Mouse (Mus musculus) hindbrain, embryonic 14.5 days (tissue): Measurements from ENCODE around the gene Plxdc1. TPM values are rescaled to one million over a fixed set of nuclear protein-coding genes. Genes with fewer than 3 reads are reported as not detected.
"Not testable (repeated sequence)": the region's sequence is repeated elsewhere in the genome, so short reads cannot be mapped to it uniquely, and the experiment has no call there.

Experiments
- ATAC-seq: fragments of 200-750 bp; cut with Nextera tagmentation; 2 replicates; pipeline ENCODE4 v1.8.0; 2017; ENCODE audit warnings: moderate number of reproducible peaks, mild to moderate bottlenecking, moderate TSS enrichment, moderate library complexity; ENCODE audit not compliant: low FRiP score
- DNase-seq: peaks from one replicate; pipeline ENCODE4 v3.0.0-alpha.2; 2015; ENCODE audit warnings: low spot score
- H3K27ac ChIP-seq: fragments of 300-500 bp; sonication (generic); 2 replicates; pipeline ENCODE4 v1.5.1; 2014; ENCODE audit warnings: mild to moderate bottlenecking, moderate library complexity
- H3K27me3 ChIP-seq: fragments of 300-500 bp; sonication (generic); 2 replicates; pipeline ENCODE4 v1.6.1; 2014; ENCODE audit warnings: mild to moderate bottlenecking, low read length, mixed read lengths; ENCODE audit not compliant: control insufficient read depth, insufficient read depth
- H3K36me3 ChIP-seq: fragments of 300-500 bp; sonication (generic); replicated peaks from 2 replicates; pipeline ENCODE4 v1.6.1; 2014; ENCODE audit not compliant: control insufficient read depth, insufficient read depth
- H3K4me1 ChIP-seq: fragments of 300-500 bp; sonication (generic); replicated peaks from 2 replicates; pipeline ENCODE4 v1.6.1; 2014; ENCODE audit warnings: antibody characterized with exemption, low read length, mixed read lengths; ENCODE audit not compliant: control insufficient read depth, insufficient read depth
- H3K4me2 ChIP-seq: fragments of 300-500 bp; sonication (generic); replicated peaks from 2 replicates; pipeline ENCODE4 v1.6.1; 2014; ENCODE audit warnings: mild to moderate bottlenecking, moderate library complexity
- H3K4me3 ChIP-seq: fragments of 300-500 bp; sonication (generic); replicated peaks from 2 replicates; pipeline ENCODE4 v1.5.1; 2014; ENCODE audit warnings: mild to moderate bottlenecking, low read length
- H3K9ac ChIP-seq: fragments of 300-500 bp; sonication (generic); 2 replicates; pipeline ENCODE4 v1.6.1; 2014
- H3K9me3 ChIP-seq: fragments of 300-500 bp; sonication (generic); 2 replicates; pipeline ENCODE4 v1.6.1; 2016; ENCODE audit warnings: low read length; ENCODE audit not compliant: control insufficient read depth
- WGBS: fragments of 180-500 bp; shearing (Covaris S2); extraction: QIAGEN DNeasy Blood & Tissue Kit; methylation state at CpG from one replicate; pipeline ENCODE4 v1.1.7; 2014; 5-methylcytosine and 5-hydroxymethylcytosine counted together
- polyA plus RNA-seq: library from polyadenylated mRNA; unstranded; fragments of >200 nt; fragmentation: Nextera tagmentation; extraction: Ambion mirVana; gene quantifications from 2 replicates; pipeline ENCODE4 v1.2.1, GENCODE M21; 2014

The Plxdc1 gene
- polyA plus RNA-seq, 1 experiment from 2014 or later: 0.90 TPM

- ATAC-seq: no peak
- 14% methylated on average over 7 of the region's 7 CpGs for WGBS
Measured at GRCm38 (mm10) chr11:97947426-97947825, 38.8 kb downstream of the Plxdc1 start.

DNA sequence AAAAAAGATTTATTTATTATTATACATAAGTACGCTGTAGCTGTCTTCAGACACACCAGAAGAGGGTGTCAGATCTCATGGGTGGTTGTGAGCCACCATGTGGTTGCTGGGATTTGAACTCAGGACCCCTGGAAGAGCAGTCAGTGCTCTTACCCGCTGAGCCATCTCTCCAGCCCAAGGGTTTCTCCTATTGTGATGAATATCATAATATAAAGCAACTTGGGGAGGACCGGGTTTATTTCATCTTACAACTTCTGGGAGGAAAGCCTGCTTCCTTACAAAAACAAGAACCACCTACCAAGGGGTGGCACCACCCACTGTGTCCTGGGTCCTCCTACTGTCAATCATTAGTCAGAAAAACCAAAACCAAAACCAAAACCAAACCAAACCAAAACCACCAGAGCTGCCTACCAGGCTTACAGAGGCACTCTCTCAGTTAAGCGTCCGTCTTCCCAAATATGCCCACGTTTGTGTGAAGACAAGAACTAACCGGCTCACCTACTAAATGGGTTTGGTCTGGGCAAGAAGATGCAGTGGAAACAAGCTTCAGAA lies 40.4 kb downstream of the Plxdc1 start:
- WGBS: 93% methylated on average over 7 of the region's 7 CpGs
- not testable (repeated sequence) for H3K27ac ChIP-seq, H3K36me3 ChIP-seq, DNase-seq, H3K4me3 ChIP-seq, H3K4me2 ChIP-seq, H3K9me3 ChIP-seq, H3K27me3 ChIP-seq, ATAC-seq, H3K9ac ChIP-seq
- peaks cover 12% of the 10 kb centered on the region for H3K4me1 ChIP-seq

More at GRCm38 (mm10) chr11:97947426-97947825, 38.8 kb downstream of the Plxdc1 start:
- DNase-seq: peak; percentile 61
- Histone ChIP-seq H3K9me3 (no peaks in the 10 kb centered on the region), H3K4me1 (peaks cover 12% of the 10 kb centered on the region), H3K9ac (no peak overlapping the region), H3K4me3 (no peak overlapping the region), H3K27me3 (no peaks in the 10 kb centered on the region), H3K27ac (no peak overlapping the region), H3K4me2 (no peak overlapping the region), H3K36me3 (no peaks in the 10 kb centered on the region)

- Histone ChIP-seq H3K27ac (no peak overlapping the region), H3K9ac (no peak overlapping the region), H3K4me2 (no peak overlapping the region), H3K27me3 (no peaks in the 10 kb centered on the region), H3K9me3 (no peaks in the 10 kb centered on the region), H3K4me1 (peaks cover 7% of the 10 kb centered on the region), H3K36me3 (no peaks in the 10 kb centered on the region), H3K4me3 (no peak overlapping the region)
- ATAC-seq (no peak), DNase-seq (no peak)
- 90% methylated on average over 10 of the region's 10 CpGs for WGBS
Measured at GRCm38 (mm10) chr11:97945031-97945430, 41.2 kb downstream of the Plxdc1 start.

GRCm38 (mm10) chr11:97943256-97943655 lies 43.0 kb downstream of the Plxdc1 start:
- Histone ChIP-seq H3K4me1 (no peaks in the 10 kb centered on the region), H3K4me2 (no peak overlapping the region), H3K9me3 (no peaks in the 10 kb centered on the region), H3K27me3 (no peaks in the 10 kb centered on the region), H3K9ac (no peak overlapping the region), H3K36me3 (no peaks in the 10 kb centered on the region), H3K4me3 (no peak overlapping the region), H3K27ac (no peak overlapping the region)
- no peak for DNase-seq
- ATAC-seq: no peak
- 85% methylated on average over 5 of the region's 5 CpGs for WGBS

DNA sequence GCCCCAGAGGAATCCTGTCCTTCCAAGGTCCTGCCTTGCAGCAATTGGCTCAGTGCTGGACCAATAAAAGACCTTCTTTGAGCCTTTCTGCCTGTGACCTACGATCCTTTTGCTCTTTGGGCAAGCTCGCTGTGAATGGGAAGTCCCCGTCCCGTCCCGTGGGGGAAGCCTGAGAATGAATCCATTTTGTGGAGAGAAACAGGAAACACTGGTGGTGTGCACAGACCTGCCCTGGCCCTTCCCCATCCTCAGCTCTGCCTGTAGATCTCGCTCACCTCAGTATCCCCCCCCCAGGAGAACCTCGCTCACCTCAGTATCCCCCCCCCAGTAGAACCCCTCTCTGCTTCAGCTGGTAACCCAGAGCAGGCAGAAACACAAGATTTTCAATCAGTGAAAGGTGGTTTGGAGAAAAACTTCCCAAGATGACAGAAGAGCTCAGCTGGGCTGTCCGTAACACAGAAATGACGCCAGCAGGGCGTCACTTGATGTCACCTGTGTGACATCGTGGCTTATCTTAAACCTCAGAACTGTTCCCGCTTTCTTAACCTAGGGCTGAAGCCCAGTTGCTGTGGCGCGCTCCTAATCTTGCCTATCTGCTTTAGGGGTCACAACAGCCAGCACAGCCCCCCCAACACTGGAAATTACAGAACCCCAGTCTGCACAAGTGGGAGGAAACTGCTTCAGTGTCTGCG lies 43.7 kb downstream of the Plxdc1 start:
- no peak overlapping the region for H3K4me3 ChIP-seq
- H3K27me3 ChIP-seq: no peaks in the 10 kb centered on the region
- no peak overlapping the region for H3K9ac ChIP-seq
- WGBS: 84% methylated on average over 15 of the region's 15 CpGs
- H3K27ac ChIP-seq: no peak overlapping the region
- H3K4me2 ChIP-seq: no peak overlapping the region
- H3K4me1 ChIP-seq: no peaks in the 10 kb centered on the region
- ATAC-seq (no peak), DNase-seq (no peak)
- no peaks in the 10 kb centered on the region for H3K9me3 ChIP-seq
- H3K36me3 ChIP-seq: no peaks in the 10 kb centered on the region

GRCm38 (mm10) chr11:97937469-97938105 lies 48.7 kb downstream of the Plxdc1 start:
- Histone ChIP-seq H3K4me1 (no peaks in the 10 kb centered on the region), H3K27ac (no peak overlapping the region), H3K27me3 (no peaks in the 10 kb centered on the region), H3K4me2 (no peak overlapping the region), H3K9me3 (no peaks in the 10 kb centered on the region), H3K4me3 (no peak overlapping the region), H3K36me3 (no peaks in the 10 kb centered on the region), H3K9ac (no peak overlapping the region)
- DNase-seq (no peak), ATAC-seq (no peak)
- WGBS: 67% methylated on average over 2 of the region's 2 CpGs

- 34% methylated on average over 3 of the region's 3 CpGs for WGBS
- H3K9me3 ChIP-seq: no peaks in the 10 kb centered on the region
- no peaks in the 10 kb centered on the region for H3K4me1 ChIP-seq
- no peak overlapping the region for H3K4me2 ChIP-seq
- H3K27ac ChIP-seq: no peak overlapping the region
- H3K27me3 ChIP-seq: no peaks in the 10 kb centered on the region
- H3K9ac ChIP-seq: no peak overlapping the region
- H3K4me3 ChIP-seq: no peak overlapping the region
- no peaks in the 10 kb centered on the region for H3K36me3 ChIP-seq
- no peak for ATAC-seq
- DNase-seq: peak; percentile 69
Measured at GRCm38 (mm10) chr11:97936758-97937157, 49.5 kb downstream of the Plxdc1 start.

GRCm38 (mm10) chr11:97935913-97936575 lies 50.2 kb downstream of the Plxdc1 start:
- H3K4me1 ChIP-seq: no peaks in the 10 kb centered on the region
- ATAC-seq: no peak
- H3K4me3 ChIP-seq: no peak overlapping the region
- H3K9me3 ChIP-seq: no peaks in the 10 kb centered on the region
- H3K9ac ChIP-seq: no peak overlapping the region
- no peaks in the 10 kb centered on the region for H3K36me3 ChIP-seq
- WGBS: 69% methylated on average over 4 of the region's 4 CpGs
- H3K27ac ChIP-seq: no peak overlapping the region
- no peak for DNase-seq
- no peak overlapping the region for H3K4me2 ChIP-seq
- H3K27me3 ChIP-seq: no peaks in the 10 kb centered on the region

GRCm38 (mm10) chr11:97933553-97933952 lies 52.7 kb downstream of the Plxdc1 start:
- Histone ChIP-seq H3K9me3 (no peaks in the 10 kb centered on the region), H3K4me2 (no peak overlapping the region), H3K4me1 (no peaks in the 10 kb centered on the region), H3K27me3 (no peaks in the 10 kb centered on the region), H3K27ac (no peak overlapping the region), H3K4me3 (no peak overlapping the region), H3K36me3 (no peaks in the 10 kb centered on the region), H3K9ac (no peak overlapping the region)
- ATAC-seq: no peak
- no peak for DNase-seq
- WGBS: 63% methylated on average over 1 of the region's 1 CpGs
